Mouse (Mus musculus) lung, embryonic 14.5 days (tissue): ENCODE measurements at regions not wholly inside any gene's neighbourhood (a gene's known extent, or its start where the extent isn't known, plus 50 kb on each side); places are given as distances from the start of the nearest gene placed in this dataset.
"Not testable (repeated sequence)": the region's sequence is repeated elsewhere in the genome, so short reads cannot be mapped to it uniquely, and the experiment has no call there.

Experiments
- ATAC-seq: fragments of 200-750 bp; cut with Nextera tagmentation; 2 replicates; pipeline ENCODE4 v1.8.0; 2017; ENCODE audit warnings: mild to moderate bottlenecking, moderate TSS enrichment, moderate library complexity; ENCODE audit not compliant: insufficient read depth
- DNase-seq: peaks from one replicate; pipeline ENCODE4 v3.0.0-alpha.2; 2015
- H3K27ac ChIP-seq: fragments of 300-500 bp; sonication (generic); 2 replicates; pipeline ENCODE4 v1.5.1; 2014; ENCODE audit warnings: low read depth, mild to moderate bottlenecking, moderate library complexity
- H3K27me3 ChIP-seq: fragments of 300-500 bp; sonication (generic); 2 replicates; pipeline ENCODE4 v1.6.1; 2014; ENCODE audit warnings: low read length, control low read depth; ENCODE audit not compliant: insufficient read depth
- H3K36me3 ChIP-seq: fragments of 300-500 bp; sonication (generic); 2 replicates; pipeline ENCODE4 v1.6.1; 2014; ENCODE audit warnings: control low read depth; ENCODE audit not compliant: insufficient read depth
- H3K4me1 ChIP-seq: fragments of 300-500 bp; sonication (generic); 2 replicates; pipeline ENCODE4 v1.6.1; 2014; ENCODE audit warnings: antibody characterized with exemption, control low read depth; ENCODE audit not compliant: insufficient read depth
- H3K4me2 ChIP-seq: fragments of 300-500 bp; sonication (generic); 2 replicates; pipeline ENCODE4 v1.6.1; 2014; ENCODE audit warnings: mild to moderate bottlenecking
- H3K4me3 ChIP-seq: fragments of 300-500 bp; sonication (generic); 2 replicates; pipeline ENCODE4 v1.5.1; 2014; ENCODE audit warnings: low read depth, low read length
- H3K9ac ChIP-seq: fragments of 300-500 bp; sonication (generic); 2 replicates; pipeline ENCODE4 v1.6.1; 2014
- H3K9me3 ChIP-seq: fragments of 300-500 bp; sonication (generic); 2 replicates; pipeline ENCODE4 v1.6.1; 2016; ENCODE audit warnings: low read depth, low read length, control low read depth
- CTCF ChIP-seq: IDR thresholded peaks from 2 replicates; pipeline ENCODE4 v1.5.1; 2016; ENCODE audit warnings: antibody characterized with exemption, low read depth
- WGBS: fragments of 180-500 bp; shearing (Covaris S2); extraction: QIAGEN DNeasy Blood & Tissue Kit; methylation state at CpG from one replicate; pipeline ENCODE4 v1.1.7; 2014; 5-methylcytosine and 5-hydroxymethylcytosine counted together

DNA sequence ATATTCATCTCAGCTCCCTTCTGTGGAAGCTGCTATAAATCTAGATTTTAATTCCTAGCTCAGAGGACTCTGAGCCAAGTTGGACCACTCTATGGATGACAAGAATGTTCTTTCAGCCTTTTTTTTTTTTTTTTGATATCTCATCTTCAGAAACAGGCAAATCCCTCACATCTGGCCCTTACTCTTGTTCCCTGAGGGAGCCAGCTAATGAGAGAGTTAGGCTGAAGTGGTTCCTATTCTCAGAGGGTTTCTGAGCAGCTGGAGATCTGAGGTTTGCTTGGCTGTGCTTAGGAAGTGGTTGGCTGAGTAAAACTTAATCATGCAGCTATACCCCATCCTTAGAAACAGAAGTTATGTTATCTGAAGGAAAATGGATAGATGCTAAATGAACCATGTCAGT is 153.9 kb upstream of the Ube2e1 start:
- TF ChIP-seq CTCF = no peak
- DNase-seq = no peak
- H3K27me3 ChIP-seq = no peaks in the 10 kb centered on the region
- H3K9me3 ChIP-seq = no peaks in the 10 kb centered on the region
- H3K27ac ChIP-seq = no peak overlapping the region
- H3K4me3 ChIP-seq = no peak overlapping the region
- no peak overlapping the region for H3K9ac ChIP-seq
- no peak for ATAC-seq
- H3K4me1 ChIP-seq = no peaks in the 10 kb centered on the region
- no peak overlapping the region for H3K4me2 ChIP-seq
- H3K36me3 ChIP-seq = no peaks in the 10 kb centered on the region

DNA sequence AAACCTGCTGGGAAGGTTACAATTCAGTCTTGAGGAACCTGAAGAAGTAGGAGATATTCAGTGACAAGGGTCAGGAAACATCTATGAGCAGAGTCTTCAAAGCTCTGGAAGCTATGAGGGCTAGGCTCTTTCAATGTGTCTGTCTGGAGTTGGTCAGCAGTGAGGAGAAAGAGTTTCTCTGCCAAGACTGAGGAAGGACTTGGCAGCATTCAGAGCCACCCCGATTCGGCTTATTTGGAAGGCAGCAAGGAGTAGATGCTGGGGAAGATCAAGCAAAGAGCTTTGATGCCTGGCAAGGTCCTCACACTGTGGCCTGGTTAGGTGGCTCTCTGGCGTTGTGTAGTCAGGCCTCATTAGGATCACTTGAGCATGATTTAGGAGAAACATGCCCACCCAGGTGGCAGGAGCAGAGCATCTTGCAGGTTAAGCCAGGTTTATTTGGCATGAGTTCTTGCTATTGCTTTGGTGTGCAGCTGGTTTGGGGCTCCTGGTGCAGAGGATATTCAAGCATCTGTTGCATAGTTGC is 145.2 kb upstream of the Ube2e1 start:
- no peak for DNase-seq
- H3K4me3 ChIP-seq = no peak overlapping the region
- TF ChIP-seq CTCF = no peak
- no peak overlapping the region for H3K9ac ChIP-seq
- ATAC-seq = no peak
- H3K36me3 ChIP-seq = no peaks in the 10 kb centered on the region
- 76% methylated on average over 3 of the region's 3 CpGs for WGBS
- no peak overlapping the region for H3K27ac ChIP-seq
- no peak overlapping the region for H3K4me2 ChIP-seq
- no peaks in the 10 kb centered on the region for H3K27me3 ChIP-seq
- no peaks in the 10 kb centered on the region for H3K4me1 ChIP-seq
- H3K9me3 ChIP-seq = no peaks in the 10 kb centered on the region

DNA sequence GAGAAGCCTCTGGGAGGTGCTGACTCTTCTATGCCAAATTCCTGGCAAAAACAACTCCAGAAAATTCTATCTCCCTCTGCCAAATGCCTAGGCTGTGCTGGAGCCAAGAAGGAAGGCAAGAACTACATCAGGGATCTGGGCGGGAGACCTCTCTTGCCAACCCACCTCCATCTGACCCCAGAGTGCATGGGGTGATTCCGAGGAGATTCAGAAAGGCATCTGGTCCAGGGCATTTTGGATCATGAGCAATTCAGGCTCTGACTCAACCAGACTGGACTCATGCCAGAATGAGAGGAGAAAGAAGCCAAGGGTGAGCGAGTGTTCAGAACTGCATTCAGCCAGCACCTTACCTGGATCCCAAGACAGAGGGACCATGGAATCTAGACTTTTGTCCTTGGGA is 137.0 kb upstream of the Ube2e1 start:
- H3K9ac ChIP-seq = no peak overlapping the region
- 71% methylated on average over 3 of the region's 3 CpGs for WGBS
- ATAC-seq = no peak
- DNase-seq = no peak
- no peaks in the 10 kb centered on the region for H3K9me3 ChIP-seq
- H3K4me3 ChIP-seq = no peak overlapping the region
- no peaks in the 10 kb centered on the region for H3K27me3 ChIP-seq
- H3K36me3 ChIP-seq = no peaks in the 10 kb centered on the region
- no peak for TF ChIP-seq CTCF
- H3K27ac ChIP-seq = no peak overlapping the region
- H3K4me1 ChIP-seq = no peaks in the 10 kb centered on the region
- no peak overlapping the region for H3K4me2 ChIP-seq

DNA sequence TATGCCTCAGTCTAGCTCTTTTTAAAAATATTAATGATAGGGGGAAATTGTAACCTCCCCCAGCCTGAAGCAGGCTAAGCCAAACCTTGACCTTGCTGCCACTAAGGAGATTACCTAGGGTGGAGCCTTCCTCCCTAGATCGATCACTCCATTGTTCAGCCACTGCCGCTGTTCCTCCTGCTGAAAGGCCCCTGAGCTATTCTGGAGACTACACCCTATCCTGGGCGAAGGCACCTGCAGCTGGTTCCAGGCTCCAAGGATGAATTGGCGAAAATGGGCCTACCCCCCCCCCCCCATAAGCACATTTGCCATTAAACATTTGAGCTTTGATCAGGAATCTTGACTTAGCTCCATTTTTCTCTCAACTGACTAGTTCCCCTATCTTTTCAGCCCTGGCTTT is 135.2 kb upstream of the Ube2e1 start:
- H3K27ac ChIP-seq, ATAC-seq, H3K4me2 ChIP-seq, H3K4me3 ChIP-seq, H3K9me3 ChIP-seq, H3K9ac ChIP-seq, H3K4me1 ChIP-seq, DNase-seq, H3K27me3 ChIP-seq, H3K36me3 ChIP-seq: not testable (repeated sequence)
- WGBS = 85% methylated on average over 4 of the region's 4 CpGs

DNA sequence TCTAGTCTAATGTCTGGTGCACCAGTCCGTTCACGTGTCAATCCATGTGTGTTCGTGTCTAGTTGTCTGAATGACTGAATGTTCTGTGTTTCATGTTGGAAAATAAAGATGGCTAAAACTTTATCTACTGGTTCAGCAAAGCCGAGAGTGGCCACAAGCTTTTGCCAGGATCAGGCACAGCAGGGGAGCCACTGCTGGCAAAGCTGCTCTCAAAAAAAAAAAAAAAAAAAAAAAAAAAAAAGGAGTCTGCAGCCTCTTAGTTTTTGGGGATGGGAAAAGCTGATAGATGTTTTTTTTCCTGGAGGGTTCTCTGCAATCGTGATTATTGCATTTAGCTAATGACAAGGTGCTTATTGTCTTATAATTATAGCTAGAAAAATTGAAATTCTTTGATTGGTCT is 132.5 kb upstream of the Ube2e1 start:
- WGBS = 32% methylated on average over 5 of the region's 5 CpGs
- not testable (repeated sequence) for H3K27me3 ChIP-seq, H3K27ac ChIP-seq, DNase-seq, H3K4me2 ChIP-seq, ATAC-seq, H3K4me3 ChIP-seq, H3K9me3 ChIP-seq, H3K4me1 ChIP-seq, H3K36me3 ChIP-seq, H3K9ac ChIP-seq

DNA sequence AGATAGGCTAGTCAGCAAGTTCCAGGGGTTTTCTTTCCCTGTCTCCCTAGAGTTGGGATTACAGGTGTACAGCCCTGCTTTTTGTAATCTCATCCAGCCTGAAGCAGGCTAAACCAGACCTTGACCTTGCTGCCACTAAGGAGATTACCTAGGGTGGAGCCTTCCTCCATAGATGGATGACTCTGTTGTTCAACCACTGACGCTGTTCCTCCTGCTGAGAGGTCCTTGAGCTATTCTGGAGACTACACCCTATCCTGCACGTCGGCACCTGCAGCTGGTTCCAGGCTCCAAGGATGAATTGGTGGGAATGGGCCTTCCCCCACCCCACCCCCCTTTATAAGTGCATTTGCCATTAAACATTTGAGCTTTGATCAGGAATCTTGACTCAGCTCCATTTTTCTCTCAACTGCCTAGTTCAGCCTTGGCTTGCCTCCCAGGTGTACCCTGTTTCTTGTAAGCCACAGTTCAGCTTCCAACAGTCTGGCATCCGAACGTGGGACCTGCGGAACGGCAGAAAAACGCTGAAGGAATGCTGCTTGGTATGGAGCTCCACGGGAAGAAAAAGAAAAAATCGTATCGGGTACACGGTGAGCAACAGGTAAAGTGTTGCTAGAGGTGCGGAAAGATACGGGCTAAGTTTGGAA is 131.7 kb upstream of the Ube2e1 start:
- Histone ChIP-seq H3K9ac (no peak overlapping the region), H3K4me1 (no peaks in the 10 kb centered on the region), H3K4me2 (no peak overlapping the region), H3K9me3 (no peaks in the 10 kb centered on the region), H3K36me3 (no peaks in the 10 kb centered on the region), H3K27ac (no peak overlapping the region), H3K27me3 (no peaks in the 10 kb centered on the region), H3K4me3 (no peak overlapping the region)
- DNase-seq = no peak
- ATAC-seq = no peak
- WGBS = 36% methylated on average over 14 of the region's 14 CpGs
- TF ChIP-seq CTCF = no peak

DNA sequence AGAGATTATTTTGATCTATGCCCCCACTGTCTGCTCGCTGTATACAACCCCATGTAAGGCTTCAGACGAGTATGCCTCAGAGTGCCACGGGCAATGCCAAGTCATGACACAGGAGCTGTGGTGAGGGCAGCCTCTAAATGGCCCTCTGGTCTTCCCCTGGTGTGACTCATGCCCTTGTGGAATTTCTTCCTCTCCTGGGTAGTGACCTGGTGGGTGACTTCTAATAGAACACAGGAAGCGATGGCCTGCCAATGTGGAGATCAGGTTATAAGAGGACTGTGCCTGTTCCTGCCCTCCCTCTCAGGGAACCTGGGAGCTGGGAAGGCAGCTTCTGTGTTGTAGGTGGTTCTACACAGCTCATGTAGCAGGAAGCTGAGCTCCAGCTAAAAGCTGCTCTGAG is 130.7 kb upstream of the Ube2e1 start:
- Histone ChIP-seq H3K27me3 (no peaks in the 10 kb centered on the region), H3K27ac (no peak overlapping the region), H3K4me2 (no peak overlapping the region), H3K4me3 (no peak overlapping the region), H3K9ac (no peak overlapping the region), H3K9me3 (no peaks in the 10 kb centered on the region), H3K36me3 (no peaks in the 10 kb centered on the region), H3K4me1 (no peaks in the 10 kb centered on the region)
- WGBS = 81% methylated on average over 4 of the region's 4 CpGs
- TF ChIP-seq CTCF = no peak
- DNase-seq (no peak), ATAC-seq (no peak)

DNA sequence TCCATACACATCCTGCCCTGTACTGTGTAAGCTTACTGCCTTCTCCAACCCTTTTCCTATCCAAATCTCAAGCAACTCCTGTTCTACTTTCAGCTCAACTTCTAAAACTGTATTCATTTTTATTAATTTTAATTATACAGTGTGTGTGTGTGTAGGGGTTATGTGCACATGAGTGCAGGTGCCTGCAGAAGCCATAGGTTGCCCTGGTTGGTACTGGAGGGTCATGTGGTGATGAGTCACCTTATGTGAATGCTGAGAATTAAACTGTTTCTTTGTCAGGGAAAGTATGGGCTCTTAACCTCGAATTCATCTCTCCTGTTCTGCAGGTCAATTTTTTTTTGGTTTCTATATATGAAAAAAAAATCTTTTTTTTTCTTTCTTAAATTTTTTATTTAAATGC is 117.0 kb upstream of the Ube2e1 start:
- no peaks in the 10 kb centered on the region for H3K27me3 ChIP-seq
- DNase-seq (no peak), ATAC-seq (no peak)
- no peaks in the 10 kb centered on the region for H3K4me1 ChIP-seq
- H3K36me3 ChIP-seq = no peaks in the 10 kb centered on the region
- no peak for TF ChIP-seq CTCF
- H3K4me3 ChIP-seq = no peak overlapping the region
- H3K9ac ChIP-seq = no peak overlapping the region
- no peak overlapping the region for H3K27ac ChIP-seq
- H3K9me3 ChIP-seq = no peaks in the 10 kb centered on the region
- 71% methylated on average over 1 of the region's 1 CpGs for WGBS
- H3K4me2 ChIP-seq = no peak overlapping the region
